Mouse (Mus musculus): ENCODE data around the gene Slc25a26.
"Not testable (repeated sequence)": the region's sequence is repeated elsewhere in the genome, so short reads cannot be mapped to it uniquely, and the experiment has no call there.

Gene Slc25a26

DNA sequence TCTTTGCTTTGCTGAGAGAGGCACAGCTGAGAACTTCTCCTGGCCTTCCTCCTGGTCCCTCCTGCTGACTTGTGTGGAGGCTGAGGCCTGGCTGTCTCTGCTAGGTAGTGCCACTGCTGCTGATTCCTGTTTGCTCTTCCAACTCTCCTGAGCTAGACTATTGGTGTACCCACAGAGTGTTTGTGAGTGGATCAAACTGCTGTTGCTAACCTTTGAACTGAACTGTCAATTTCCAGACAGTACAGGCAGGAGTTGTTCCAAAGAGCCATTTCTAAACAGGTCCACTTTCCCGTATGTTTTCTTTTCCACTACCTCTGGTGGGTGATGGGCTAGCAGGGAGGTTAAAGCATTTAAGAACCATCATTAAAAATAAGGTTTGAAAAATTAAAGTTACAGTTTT lies 58.5 kb downstream of the Slc25a26 start:
- not testable (repeated sequence) for DNase-seq

DNA sequence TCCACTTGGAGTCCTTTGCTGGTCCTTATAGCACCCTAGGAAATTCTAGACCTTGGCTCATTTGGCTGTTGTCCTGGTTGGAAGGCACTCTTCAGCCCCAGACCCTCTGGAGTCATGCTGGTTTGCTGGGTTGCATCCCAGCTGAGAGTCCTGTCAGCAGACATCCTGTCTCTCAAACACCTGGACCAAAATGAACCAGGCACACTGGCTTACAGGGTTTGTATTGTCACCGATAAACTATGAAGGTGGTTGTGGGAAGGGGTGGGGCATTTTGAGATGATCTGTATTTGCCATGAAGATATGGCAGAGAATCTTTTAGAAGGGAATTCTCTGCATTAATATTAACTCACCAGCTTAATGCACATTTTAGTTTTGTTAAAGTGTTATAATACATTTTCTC lies 60.8 kb downstream of the Slc25a26 start:
- DNase-seq: no peak

GRCm38 (mm10) chr6:94561346-94561745 lies 61.2 kb downstream of the Slc25a26 start:
- DNase-seq: no peak

DNA sequence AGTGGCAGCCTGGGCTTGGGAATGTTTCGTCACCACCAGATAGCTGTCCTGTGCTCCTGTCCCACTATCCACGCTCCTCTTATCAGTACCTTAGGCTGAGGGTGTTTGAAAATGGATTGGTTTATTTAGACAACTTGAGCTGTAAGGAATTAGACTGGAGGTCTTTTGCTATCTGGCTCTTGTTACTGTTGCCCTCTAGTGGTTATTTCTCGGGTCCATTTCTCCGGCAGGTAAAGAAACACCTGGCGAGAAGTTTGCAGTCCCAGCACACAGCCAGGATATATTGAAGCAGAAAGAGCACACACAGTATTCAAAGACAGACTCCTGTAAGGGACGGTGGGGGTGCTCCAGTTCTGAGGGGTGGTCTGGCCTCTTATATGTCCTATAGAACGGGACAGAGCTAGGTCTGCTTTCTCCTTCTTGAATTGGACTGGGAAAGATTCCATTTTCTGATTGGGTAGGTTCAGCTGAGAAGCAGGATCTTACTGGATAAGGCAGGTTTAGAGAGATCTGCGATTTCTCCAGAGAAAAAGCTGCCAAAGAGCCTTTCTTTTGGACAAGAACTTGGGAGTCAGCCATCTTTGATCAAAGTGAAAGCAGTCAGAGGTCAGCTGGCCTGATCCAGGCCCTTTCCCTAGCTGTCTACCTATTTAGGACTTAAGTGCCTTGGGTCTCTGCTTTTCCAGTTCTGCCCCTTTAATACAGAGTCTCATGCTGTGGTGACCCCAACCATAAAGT lies 63.2 kb downstream of the Slc25a26 start:
- no peak for DNase-seq

GRCm38 (mm10) chr6:94565766-94566165 lies 65.6 kb downstream of the Slc25a26 start:
- no peak for DNase-seq

DNA sequence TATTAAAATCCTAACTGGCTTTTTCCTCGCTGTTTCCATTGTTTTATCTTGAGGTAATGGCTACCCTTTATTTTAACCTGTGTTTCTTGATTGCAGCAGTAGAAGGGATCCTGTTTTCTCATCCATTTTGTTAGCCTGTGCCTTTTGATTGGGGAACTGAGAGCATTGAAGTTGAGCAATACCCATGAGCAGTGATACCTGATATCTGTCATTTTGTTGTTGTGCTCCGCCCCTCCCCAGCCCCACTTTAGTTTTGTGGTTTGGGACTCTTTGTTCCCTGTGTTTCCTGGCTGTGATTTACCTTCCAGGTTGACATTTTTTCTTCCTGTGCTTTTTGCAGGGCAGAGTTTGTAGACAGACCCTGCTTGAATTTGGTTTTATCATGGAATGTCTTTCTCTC lies 67.9 kb downstream of the Slc25a26 start:
- DNase-seq: no peak

DNA sequence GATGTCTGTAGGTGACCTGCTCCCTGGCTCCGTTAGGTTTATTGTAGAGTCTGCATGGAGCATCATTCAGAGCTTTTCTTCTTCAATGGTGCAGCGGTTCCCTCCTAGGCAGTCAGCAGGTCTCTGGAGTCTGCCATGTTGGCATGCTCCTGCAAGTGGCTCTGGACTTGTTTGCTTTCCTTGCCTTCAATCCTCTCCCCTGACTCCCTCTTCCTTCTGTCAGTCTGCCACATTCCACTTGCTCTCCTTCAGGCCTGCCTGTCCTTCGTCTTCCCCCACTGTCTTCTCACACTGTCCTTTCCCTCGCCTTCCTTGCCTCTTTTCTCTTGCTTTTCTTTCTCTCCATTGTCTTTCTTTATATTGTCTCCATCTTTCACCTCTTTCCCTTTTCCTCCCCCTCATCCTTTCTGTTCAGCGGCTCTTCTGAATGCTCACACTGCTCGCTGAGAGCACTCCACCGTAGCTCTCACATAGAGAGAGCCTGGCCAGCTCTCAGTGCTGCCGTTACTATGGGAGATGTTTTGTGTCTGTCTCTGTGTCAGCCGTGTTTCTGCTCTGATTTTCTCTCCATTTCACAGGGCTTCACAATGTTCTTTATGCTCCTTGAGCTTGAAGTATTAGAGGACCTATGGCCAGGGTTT lies 75.5 kb downstream of the Slc25a26 start:
- DNase-seq: no peak

DNA sequence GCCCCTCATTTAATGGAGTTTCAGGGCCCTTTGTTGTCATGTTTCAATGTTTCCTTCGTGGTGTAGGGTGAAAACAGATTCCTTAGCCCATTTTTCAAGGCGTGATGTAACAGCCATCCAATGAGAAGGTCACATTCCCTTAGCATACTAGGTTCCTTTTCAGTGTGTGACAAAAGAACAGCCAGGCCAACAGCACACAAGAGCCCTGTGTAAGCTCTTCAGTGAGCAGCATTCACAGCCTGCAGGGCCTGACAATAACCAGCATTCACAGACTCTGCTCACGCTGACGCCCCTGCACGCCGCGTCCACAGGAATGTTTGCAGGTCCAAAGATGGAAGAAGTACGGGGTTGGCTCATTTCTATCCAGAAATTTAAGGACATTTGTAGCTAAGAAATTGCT lies 77.9 kb downstream of the Slc25a26 start:
- peak; percentile 65 for DNase-seq

DNA sequence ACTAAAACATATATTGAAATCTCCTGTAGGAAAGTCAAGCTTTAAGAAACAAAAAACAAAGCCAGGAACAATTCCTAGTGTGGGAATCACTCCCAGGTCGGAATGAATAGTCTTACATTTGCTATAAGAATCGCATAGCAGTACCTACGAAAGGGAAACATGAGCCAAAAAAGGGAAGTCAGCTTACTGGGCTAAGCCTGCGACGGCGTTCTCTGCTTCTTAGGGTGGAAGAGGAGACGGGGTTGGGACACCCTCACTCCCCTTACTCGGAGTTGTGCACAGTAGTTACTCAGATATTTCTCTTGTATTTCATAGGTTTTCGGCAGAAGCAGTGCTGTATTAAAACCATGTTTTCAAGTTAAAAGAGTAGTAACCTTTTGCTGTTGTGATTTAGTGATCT lies 81.9 kb downstream of the Slc25a26 start:
- no peak for DNase-seq

GRCm38 (mm10) chr6:94584147-94584695 lies 84.1 kb downstream of the Slc25a26 start:
- DNase-seq: no peak

- no peak for DNase-seq
These were observed 84.8 kb downstream of the Slc25a26 start for GRCm38 (mm10) chr6:94584976-94585375.

GRCm38 (mm10) chr6:94588365-94588764 lies 88.2 kb downstream of the Slc25a26 start:
- DNase-seq: no peak

- peak; percentile 70 for DNase-seq
These were observed 92.1 kb downstream of the Slc25a26 start for GRCm38 (mm10) chr6:94592243-94592642.

GRCm38 (mm10) chr6:94592710-94593109 lies 92.6 kb downstream of the Slc25a26 start:
- DNase-seq: peak; percentile 76

GRCm38 (mm10) chr6:94594096-94594665 lies 94.0 kb downstream of the Slc25a26 start:
- no peak for DNase-seq

GRCm38 (mm10) chr6:94594711-94595110 lies 94.6 kb downstream of the Slc25a26 start:
- DNase-seq: no peak

DNA sequence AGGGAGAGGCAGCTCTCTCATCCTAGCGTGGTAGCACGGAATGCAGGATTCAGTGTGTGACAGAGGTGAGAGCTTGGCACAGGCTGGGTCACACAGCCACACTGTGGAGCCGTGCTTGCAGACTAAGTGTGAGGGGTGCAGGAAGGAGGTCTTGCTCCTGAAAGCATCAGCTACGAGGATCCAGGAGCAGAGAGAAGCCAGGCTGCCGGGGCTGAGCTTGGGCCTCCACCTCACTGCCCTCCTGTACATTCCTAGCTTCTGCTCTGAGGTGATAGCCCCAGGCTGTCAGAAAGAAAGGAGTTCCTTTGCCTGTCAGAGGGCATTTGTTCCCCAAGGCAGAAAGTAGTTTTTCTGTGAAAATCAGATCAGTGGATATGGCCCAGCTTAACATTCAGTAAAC lies 95.1 kb downstream of the Slc25a26 start:
- no peak for DNase-seq

- DNase-seq: no peak
These were observed 96.1 kb downstream of the Slc25a26 start for GRCm38 (mm10) chr6:94596051-94596760.

GRCm38 (mm10) chr6:94596761-94597485 lies 96.8 kb downstream of the Slc25a26 start:
- DNase-seq: peak; percentile 67

DNA sequence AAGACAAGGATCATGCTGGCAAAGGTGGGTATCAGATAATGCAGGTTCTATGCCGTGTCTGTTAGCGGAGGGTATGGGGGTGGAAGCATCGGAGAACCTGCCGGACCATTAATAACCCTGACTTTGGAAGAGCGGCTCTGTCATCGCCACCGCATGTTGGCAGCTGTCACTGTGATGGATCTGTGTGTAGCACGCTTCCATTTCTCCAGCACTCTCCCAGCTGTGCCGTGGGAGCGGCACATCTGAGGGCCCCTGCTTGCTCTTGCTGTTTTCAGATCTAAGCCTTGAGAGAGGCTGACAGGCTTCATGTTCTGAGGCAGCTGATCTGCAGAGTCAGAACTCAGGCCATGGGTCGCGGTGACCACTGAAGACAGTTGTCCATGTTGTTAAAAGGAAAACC lies 98.3 kb downstream of the Slc25a26 start:
- no peak for DNase-seq

DNA sequence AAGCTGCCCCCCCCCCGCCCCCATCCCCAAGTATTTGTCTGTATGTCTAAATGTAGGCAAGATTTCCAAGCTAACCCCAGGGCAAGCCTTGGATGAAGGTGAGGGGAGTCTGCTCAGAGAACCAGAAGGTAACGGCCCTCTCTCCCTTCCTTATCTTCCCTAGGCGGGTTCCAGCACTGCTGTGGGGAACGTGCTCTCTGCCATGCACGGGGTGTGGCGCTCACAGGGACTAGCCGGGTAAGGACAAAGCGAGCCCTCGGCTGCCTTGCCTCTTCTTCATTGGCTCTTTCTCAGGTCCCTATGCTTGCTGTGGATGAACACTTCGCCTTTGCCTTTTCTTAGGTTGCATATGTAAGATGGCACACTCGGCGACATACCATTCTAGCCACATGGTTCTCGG lies 98.9 kb downstream of the Slc25a26 start:
- DNase-seq: no peak

DNA sequence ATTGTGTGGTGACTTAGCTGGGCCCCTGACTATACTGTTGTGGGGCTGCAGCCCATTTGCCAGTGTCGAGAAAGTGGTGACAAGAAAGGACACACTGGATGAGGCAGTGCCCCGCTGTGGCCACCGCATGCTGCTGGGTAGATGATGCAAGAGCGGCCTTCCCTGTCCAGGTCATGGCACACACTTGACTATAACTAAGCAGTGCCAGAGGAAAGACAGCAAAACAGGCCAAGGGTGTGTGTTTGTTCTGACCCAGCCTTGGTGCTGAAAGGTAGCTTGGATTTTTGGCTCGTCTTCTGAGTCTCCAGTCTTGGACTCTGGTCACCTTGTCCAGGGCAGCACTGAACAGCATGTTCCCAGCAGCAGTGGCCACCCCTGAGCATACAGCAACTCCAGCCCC lies 101.0 kb downstream of the Slc25a26 start:
- no peak for DNase-seq

DNA sequence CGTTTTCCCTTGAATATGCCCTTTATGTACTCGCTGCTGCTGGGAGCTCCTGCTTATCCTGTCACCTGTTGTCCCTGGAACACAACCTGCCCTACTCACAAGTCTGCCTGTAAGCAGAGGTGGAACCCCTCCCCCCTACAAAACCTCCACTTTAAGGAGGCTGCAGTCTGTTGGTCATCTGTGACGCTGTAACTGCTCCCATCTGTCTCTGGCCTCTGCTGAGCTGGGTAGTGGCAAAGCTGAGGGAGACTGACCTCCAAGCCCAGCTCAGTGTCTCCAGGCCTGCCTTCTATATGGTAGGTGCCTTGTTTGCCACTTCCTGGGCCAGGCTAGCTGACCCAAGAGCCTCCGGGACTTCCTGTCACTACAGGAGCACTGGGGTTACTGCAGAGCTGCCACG lies 101.7 kb downstream of the Slc25a26 start:
- no peak for DNase-seq

Data from embryo, embryonic 11 days (tissue).